Mouse (Mus musculus): ENCODE results near the gene Vps33b. TPM values are rescaled to one million over a fixed set of nuclear protein-coding genes. Genes with fewer than 3 reads are reported as not detected.
"Not testable (repeated sequence)": the region's sequence is repeated elsewhere in the genome, so short reads cannot be mapped to it uniquely, and the experiment has no call there.

The Vps33b gene
- polyA plus RNA-seq, 1 experiment from 2014 or later = 12.5 TPM

GRCm38 (mm10) chr7:80319846-80320496 is 50.5 kb downstream of the Vps33b start:
- Histone ChIP-seq H3K27ac (ENCODE audit: low read length) (no peak overlapping the region), H3K9ac (ENCODE audit: low read length) (no peak overlapping the region), H3K4me2 (ENCODE audit: low read depth, low read length) (no peak overlapping the region), H3K4me1 (ENCODE audit: control insufficient read depth, insufficient read depth, low read length) (peaks cover 9% of the 10 kb centered on the region; the same call in 1 of the 2 replicates), H3K27me3 (ENCODE audit: control insufficient read depth, insufficient read depth, low read length) (no peaks in the 10 kb centered on the region), H3K4me3 (replicated peaks; ENCODE audit: low read length) (no peak overlapping the region), H3K9me3 (replicated peaks; ENCODE audit: control insufficient read depth, low read length) (no peaks in the 10 kb centered on the region), H3K36me3 (ENCODE audit: control insufficient read depth, insufficient read depth, low read length) (peaks cover 15% of the 10 kb centered on the region)
- ATAC-seq (ENCODE audit: insufficient read depth, low FRiP score) = no peak
- WGBS = 78% methylated on average over 19 of the region's 19 CpGs

- H3K4me1 ChIP-seq (ENCODE audit: control insufficient read depth, insufficient read depth, low read length) = peaks cover 13% of the 10 kb centered on the region; the same call in 1 of the 2 replicates
- ATAC-seq (ENCODE audit: insufficient read depth, low FRiP score) = no peak
These were observed 53.9 kb downstream of the Vps33b start for GRCm38 (mm10) chr7:80323336-80323735.

GRCm38 (mm10) chr7:80324043-80324815 is 54.8 kb downstream of the Vps33b start, which contains the start of gene Rccd1:
Gene Rccd1, minus strand, starts transcription at chr7:80324454.
- Histone ChIP-seq H3K4me1 (ENCODE audit: control insufficient read depth, insufficient read depth, low read length) (peaks cover 13% of the 10 kb centered on the region; the same call in 1 of the 2 replicates), H3K27me3 (ENCODE audit: control insufficient read depth, insufficient read depth, low read length) (no peaks in the 10 kb centered on the region), H3K9me3 (replicated peaks; ENCODE audit: control insufficient read depth, low read length) (no peaks in the 10 kb centered on the region), H3K27ac (ENCODE audit: low read length) (peak within 1 kb of the TSS; percentile 91), H3K4me3 (replicated peaks; ENCODE audit: low read length) (peak within 1 kb of the TSS; percentile 61), H3K9ac (ENCODE audit: low read length) (peak within 1 kb of the TSS; percentile 76), H3K4me2 (ENCODE audit: low read depth, low read length) (peak within 1 kb of the TSS; percentile 87), H3K36me3 (ENCODE audit: control insufficient read depth, insufficient read depth, low read length) (peaks cover 8% of the 10 kb centered on the region; the same call in 1 of the 2 replicates)
- WGBS = under 1% methylated on average over 38 of the region's 38 CpGs
- peak; percentile 99 for ATAC-seq (ENCODE audit: insufficient read depth, low FRiP score)

More at GRCm38 (mm10) chr7:80323336-80323735, 53.9 kb downstream of the Vps33b start:
- peak overlapping the region; percentile 91 for H3K27ac ChIP-seq (ENCODE audit: low read length)
- peak overlapping the region; percentile 87 for H3K4me2 ChIP-seq (ENCODE audit: low read depth, low read length)
- no peaks in the 10 kb centered on the region for H3K27me3 ChIP-seq (ENCODE audit: control insufficient read depth, insufficient read depth, low read length)
- peaks cover 8% of the 10 kb centered on the region; the same call in 1 of the 2 replicates for H3K36me3 ChIP-seq (ENCODE audit: control insufficient read depth, insufficient read depth, low read length)
- H3K9me3 ChIP-seq (replicated peaks; ENCODE audit: control insufficient read depth, low read length) = no peaks in the 10 kb centered on the region
- peak overlapping the region; percentile 76 for H3K9ac ChIP-seq (ENCODE audit: low read length)
- 13% methylated on average over 8 of the region's 8 CpGs for WGBS
- H3K4me3 ChIP-seq (replicated peaks; ENCODE audit: low read length) = peak overlapping the region; percentile 61

GRCm38 (mm10) chr7:80324816-80325119 is 55.3 kb downstream of the Vps33b start:
- not testable (repeated sequence) for H3K4me3 ChIP-seq (replicated peaks; ENCODE audit: low read length); H3K27me3 ChIP-seq (ENCODE audit: control insufficient read depth, insufficient read depth, low read length); H3K36me3 ChIP-seq (ENCODE audit: control insufficient read depth, insufficient read depth, low read length); H3K9ac ChIP-seq (ENCODE audit: low read length); ATAC-seq (ENCODE audit: insufficient read depth, low FRiP score); H3K9me3 ChIP-seq (replicated peaks; ENCODE audit: control insufficient read depth, low read length)
- WGBS = 43% methylated on average over 5 of the region's 5 CpGs
- Histone ChIP-seq H3K4me1 (ENCODE audit: control insufficient read depth, insufficient read depth, low read length) (peaks cover 13% of the 10 kb centered on the region; the same call in 1 of the 2 replicates), H3K4me2 (ENCODE audit: low read depth, low read length) (peak overlapping the region; percentile 87; the same call in 1 of the 2 replicates), H3K27ac (ENCODE audit: low read length) (peak overlapping the region; percentile 91)

- no peak overlapping the region for H3K4me3 ChIP-seq (replicated peaks; ENCODE audit: low read length)
- no peak for ATAC-seq (ENCODE audit: insufficient read depth, low FRiP score)
- no peak overlapping the region for H3K4me2 ChIP-seq (ENCODE audit: low read depth, low read length)
- peaks cover 13% of the 10 kb centered on the region; the same call in 1 of the 2 replicates for H3K4me1 ChIP-seq (ENCODE audit: control insufficient read depth, insufficient read depth, low read length)
- peaks cover 8% of the 10 kb centered on the region; the same call in 1 of the 2 replicates for H3K36me3 ChIP-seq (ENCODE audit: control insufficient read depth, insufficient read depth, low read length)
- H3K9me3 ChIP-seq (replicated peaks; ENCODE audit: control insufficient read depth, low read length) = no peaks in the 10 kb centered on the region
- H3K9ac ChIP-seq (ENCODE audit: low read length) = no peak overlapping the region
- WGBS = 91% methylated on average over 16 of the region's 16 CpGs
- H3K27me3 ChIP-seq (ENCODE audit: control insufficient read depth, insufficient read depth, low read length) = no peaks in the 10 kb centered on the region
- peak overlapping the region; percentile 51 for H3K27ac ChIP-seq (ENCODE audit: low read length)
These were observed 55.9 kb downstream of the Vps33b start for GRCm38 (mm10) chr7:80325292-80325868.

- 96% methylated on average over 19 of the region's 19 CpGs for WGBS
- H3K4me1 ChIP-seq (ENCODE audit: control insufficient read depth, insufficient read depth, low read length) = peaks cover 13% of the 10 kb centered on the region; the same call in 1 of the 2 replicates
- no peaks in the 10 kb centered on the region for H3K9me3 ChIP-seq (replicated peaks; ENCODE audit: control insufficient read depth, low read length)
- H3K9ac ChIP-seq (ENCODE audit: low read length) = no peak overlapping the region
- ATAC-seq (ENCODE audit: insufficient read depth, low FRiP score) = no peak
- H3K36me3 ChIP-seq (ENCODE audit: control insufficient read depth, insufficient read depth, low read length) = peaks cover 8% of the 10 kb centered on the region; the same call in 1 of the 2 replicates
- H3K4me3 ChIP-seq (replicated peaks; ENCODE audit: low read length) = no peak overlapping the region
- no peaks in the 10 kb centered on the region for H3K27me3 ChIP-seq (ENCODE audit: control insufficient read depth, insufficient read depth, low read length)
- H3K27ac ChIP-seq (ENCODE audit: low read length) = no peak overlapping the region
- no peak overlapping the region for H3K4me2 ChIP-seq (ENCODE audit: low read depth, low read length)
These were observed 56.6 kb downstream of the Vps33b start for GRCm38 (mm10) chr7:80326076-80326475.

GRCm38 (mm10) chr7:80330278-80330677 is 60.8 kb downstream of the Vps33b start:
- no peak for ATAC-seq (ENCODE audit: insufficient read depth, low FRiP score)
- peaks cover 41% of the 10 kb centered on the region for H3K36me3 ChIP-seq (ENCODE audit: control insufficient read depth, insufficient read depth, low read length)

GRCm38 (mm10) chr7:80331433-80331832 is 62.0 kb downstream of the Vps33b start:
- Histone ChIP-seq H3K36me3 (ENCODE audit: control insufficient read depth, insufficient read depth, low read length) (peaks cover 41% of the 10 kb centered on the region), H3K9me3 (replicated peaks; ENCODE audit: control insufficient read depth, low read length) (no peaks in the 10 kb centered on the region)

More at GRCm38 (mm10) chr7:80330278-80330677, 60.8 kb downstream of the Vps33b start:
- H3K4me1 ChIP-seq (ENCODE audit: control insufficient read depth, insufficient read depth, low read length) = peaks cover under 1% of the 10 kb centered on the region; the same call in 1 of the 2 replicates
- no peak overlapping the region for H3K27ac ChIP-seq (ENCODE audit: low read length)
- no peaks in the 10 kb centered on the region for H3K9me3 ChIP-seq (replicated peaks; ENCODE audit: control insufficient read depth, low read length)
- no peak overlapping the region for H3K9ac ChIP-seq (ENCODE audit: low read length)
- 85% methylated on average over 8 of the region's 8 CpGs for WGBS
- no peak overlapping the region for H3K4me2 ChIP-seq (ENCODE audit: low read depth, low read length)
- no peak overlapping the region for H3K4me3 ChIP-seq (replicated peaks; ENCODE audit: low read length)
- no peaks in the 10 kb centered on the region for H3K27me3 ChIP-seq (ENCODE audit: control insufficient read depth, insufficient read depth, low read length)

More at GRCm38 (mm10) chr7:80331433-80331832, 62.0 kb downstream of the Vps33b start:
- WGBS = 92% methylated on average over 19 of the region's 19 CpGs
- no peaks in the 10 kb centered on the region for H3K27me3 ChIP-seq (ENCODE audit: control insufficient read depth, insufficient read depth, low read length)
- no peak overlapping the region for H3K27ac ChIP-seq (ENCODE audit: low read length)
- no peak overlapping the region for H3K4me3 ChIP-seq (replicated peaks; ENCODE audit: low read length)
- ATAC-seq (ENCODE audit: insufficient read depth, low FRiP score) = no peak
- no peaks in the 10 kb centered on the region for H3K4me1 ChIP-seq (ENCODE audit: control insufficient read depth, insufficient read depth, low read length)
- no peak overlapping the region for H3K4me2 ChIP-seq (ENCODE audit: low read depth, low read length)
- no peak overlapping the region for H3K9ac ChIP-seq (ENCODE audit: low read length)

Data from stomach, embryonic 16.5 days (tissue).